Mouse (Mus musculus) lung, postnatal 4 days (tissue): ENCODE data around the gene Ak9.

Experiments used
- DNase-seq, 2 experiments: peaks; one replicate each; pipeline ENCODE4 v3.0.0; 2021

The Ak9 gene

GRCm38 (mm10) chr10:41459990-41460389 is 156.2 kb downstream of the Ak9 start:
- no peak for DNase-seq

GRCm38 (mm10) chr10:41460501-41460900 is 156.7 kb downstream of the Ak9 start:
- no peak for DNase-seq

GRCm38 (mm10) chr10:41461057-41461722 is 157.4 kb downstream of the Ak9 start:
- DNase-seq, result no peak

DNA sequence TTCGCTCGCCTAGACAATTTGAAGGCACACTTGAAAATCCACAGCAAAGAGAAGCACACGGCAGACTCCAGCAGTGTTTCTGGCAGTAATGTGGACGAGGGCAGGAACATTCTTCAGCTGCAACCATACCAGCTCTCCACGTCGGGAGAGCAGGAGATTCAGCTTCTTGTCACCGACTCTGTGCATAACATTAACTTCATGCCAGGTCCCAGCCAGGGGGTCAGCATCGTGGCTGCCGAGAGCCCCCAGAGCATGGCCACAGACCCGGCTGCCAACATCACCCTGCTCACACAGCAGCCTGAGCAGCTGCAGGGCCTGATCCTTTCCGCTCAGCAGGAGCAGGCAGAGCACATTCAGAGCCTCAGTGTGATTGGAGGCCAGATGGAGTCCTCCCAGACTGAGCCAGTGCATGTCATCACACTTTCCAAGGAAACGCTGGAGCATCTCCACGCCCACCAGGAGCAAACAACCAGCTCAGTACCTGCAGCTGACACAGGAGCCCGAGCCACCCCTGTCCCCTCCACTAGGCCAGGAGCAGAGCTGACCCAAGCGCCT is 160.7 kb downstream of the Ak9 start:
- DNase-seq, result no peak

- no peak for DNase-seq
Observed at GRCm38 (mm10) chr10:41467325-41467724, 163.5 kb downstream of the Ak9 start.

- DNase-seq, result no peak
Observed at GRCm38 (mm10) chr10:41470693-41471092, 166.9 kb downstream of the Ak9 start.

DNA sequence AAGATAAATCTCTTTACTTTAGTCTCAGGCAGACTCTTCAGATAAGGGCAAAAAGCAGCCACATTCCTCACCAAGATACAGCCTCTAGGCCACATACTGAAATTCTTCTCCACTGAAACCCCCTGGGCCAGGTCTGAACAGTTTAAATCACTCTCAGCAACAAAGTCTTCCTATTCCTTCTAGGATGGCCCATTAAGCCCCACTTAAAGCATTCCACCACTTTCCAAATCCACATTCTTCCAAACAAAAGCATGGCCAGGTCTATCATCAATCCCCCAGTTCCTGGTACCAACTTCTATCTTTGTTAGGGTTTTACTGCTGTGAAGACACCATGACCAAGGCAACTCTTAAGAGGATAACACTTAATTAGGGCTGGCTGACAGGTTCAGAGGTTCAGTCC is 168.8 kb downstream of the Ak9 start:
- no peak for DNase-seq

- no peak for DNase-seq
Observed at GRCm38 (mm10) chr10:41472962-41473481, 169.2 kb downstream of the Ak9 start.

GRCm38 (mm10) chr10:41473782-41474468 is 170.1 kb downstream of the Ak9 start:
- peak in 1 of 2 experiments; percentile 47 for DNase-seq

DNA sequence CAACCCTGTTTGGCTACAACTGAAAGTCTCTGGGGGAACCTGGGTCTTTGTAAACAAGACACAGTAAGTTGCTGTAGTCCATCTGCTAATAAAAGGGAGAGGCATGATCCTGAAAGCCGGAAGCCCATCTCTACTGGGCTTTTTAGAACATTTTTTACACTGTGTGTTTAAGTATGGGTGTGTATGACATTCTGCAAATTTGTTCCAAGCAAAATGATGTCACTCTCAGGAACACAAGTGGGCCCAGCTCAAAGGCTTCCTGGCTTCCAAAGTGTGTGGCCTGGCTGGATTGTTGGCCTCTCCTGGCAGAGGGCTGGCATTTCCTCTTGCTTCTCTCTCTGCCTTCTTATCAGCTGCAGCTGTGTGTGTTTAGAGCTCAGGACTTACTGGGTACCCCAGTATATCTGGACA is 171.2 kb downstream of the Ak9 start:
- DNase-seq, result peak; percentile 69 to 77

DNA sequence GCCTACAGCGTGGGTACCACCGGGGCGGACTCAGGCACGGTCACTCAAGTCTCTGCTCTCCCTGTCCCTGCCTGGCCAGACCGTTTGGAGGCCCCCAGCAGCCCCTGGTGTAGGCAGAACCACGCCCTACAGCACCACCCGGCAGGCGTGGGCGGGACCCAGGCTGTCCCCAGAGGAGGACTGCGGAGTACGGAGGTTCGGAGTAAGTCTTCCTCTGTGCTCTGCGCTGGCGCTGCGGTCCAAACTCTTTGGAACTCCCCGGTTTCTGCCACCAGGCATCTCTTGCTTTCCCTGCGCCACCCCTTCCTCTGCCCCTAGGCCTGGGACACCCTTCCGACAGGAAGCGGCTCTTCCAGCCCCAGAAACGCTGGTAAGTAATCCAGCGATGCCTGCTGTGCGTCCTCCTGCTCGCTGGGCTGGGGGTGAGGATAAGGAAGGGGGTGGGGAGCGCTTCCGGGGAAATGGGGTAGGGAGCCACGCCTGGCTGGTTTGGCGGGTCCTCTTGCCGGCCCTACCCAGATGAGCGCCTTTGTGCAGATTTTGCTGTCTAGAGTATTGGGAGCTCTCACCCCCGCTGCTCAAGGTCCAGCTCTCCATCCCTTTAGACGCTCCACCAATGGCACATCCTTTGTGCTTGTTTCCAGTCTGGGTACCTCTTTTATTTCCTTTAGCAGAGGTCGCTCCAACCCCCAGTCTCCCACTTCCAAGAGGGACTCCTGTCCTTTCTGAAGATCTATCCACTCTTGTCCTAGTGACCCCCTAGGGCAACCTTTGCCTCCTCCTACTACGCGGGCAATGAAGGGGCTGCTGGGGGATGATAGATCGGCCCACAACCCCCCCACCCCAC is 172.6 kb downstream of the Ak9 start, which contains the start of gene Mical1:
Mical1 (plus strand) TSS at position 144 of the 847 bp plus-strand sequence.
- DNase-seq, result peak; percentile 82 to 87

- peak in 1 of 2 experiments; percentile 42 for DNase-seq
Observed at GRCm38 (mm10) chr10:41477018-41477277, 173.2 kb downstream of the Ak9 start.

GRCm38 (mm10) chr10:41477278-41478181 is 173.8 kb downstream of the Ak9 start:
- peak; percentile 79 to 88 for DNase-seq

DNA sequence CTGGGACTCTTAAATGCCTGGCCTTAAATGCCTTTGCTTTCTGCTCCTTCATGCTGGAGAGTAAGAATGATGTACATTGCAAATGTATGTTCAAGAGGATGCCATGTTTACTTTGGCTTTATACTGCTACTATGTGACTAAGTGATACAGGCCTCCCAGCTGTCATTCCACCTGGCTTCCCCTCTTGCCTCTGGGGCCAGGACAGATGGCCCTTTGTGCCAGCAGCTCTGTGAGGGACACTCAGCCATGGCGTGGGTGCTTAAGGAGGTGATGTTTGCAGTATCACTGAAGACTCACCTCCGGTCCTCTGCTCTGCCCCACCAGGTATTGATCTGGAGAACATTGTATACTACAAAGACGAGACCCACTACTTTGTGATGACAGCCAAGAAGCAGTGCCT is 176.2 kb downstream of the Ak9 start:
- no peak for DNase-seq

- no peak for DNase-seq
Observed at GRCm38 (mm10) chr10:41480938-41481880, 177.4 kb downstream of the Ak9 start.

DNA sequence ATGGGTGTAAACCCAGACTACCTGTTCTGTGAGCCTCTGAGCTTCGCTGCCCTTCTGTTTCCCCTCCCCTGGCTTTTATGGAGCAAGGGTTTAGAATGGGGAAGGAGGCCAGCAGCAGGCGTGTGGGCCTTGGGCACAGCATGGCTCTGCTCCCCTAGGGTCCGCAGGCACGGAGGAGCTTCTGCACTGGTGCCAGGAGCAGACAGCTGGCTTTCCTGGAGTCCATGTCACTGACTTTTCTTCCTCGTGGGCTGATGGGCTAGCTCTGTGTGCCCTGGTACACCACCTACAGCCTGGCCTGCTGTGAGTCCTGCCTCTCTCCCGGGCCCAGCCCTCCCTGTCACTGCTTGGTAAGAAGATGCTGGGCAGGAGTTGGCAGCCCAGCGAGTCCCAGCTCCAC is 178.7 kb downstream of the Ak9 start:
- DNase-seq, result no peak
